Mouse (Mus musculus) urinary bladder, adult 18-20 months (tissue): Measurements from ENCODE around the gene Mmp11.

Source experiments
- DNase-seq, 2 experiments: peaks; one replicate each; pipeline ENCODE4 v3.0.0; 2022; ENCODE audit warnings: low spot score in 2 of 2, mixed read lengths in 2 of 2

Mmp11 gene

DNA sequence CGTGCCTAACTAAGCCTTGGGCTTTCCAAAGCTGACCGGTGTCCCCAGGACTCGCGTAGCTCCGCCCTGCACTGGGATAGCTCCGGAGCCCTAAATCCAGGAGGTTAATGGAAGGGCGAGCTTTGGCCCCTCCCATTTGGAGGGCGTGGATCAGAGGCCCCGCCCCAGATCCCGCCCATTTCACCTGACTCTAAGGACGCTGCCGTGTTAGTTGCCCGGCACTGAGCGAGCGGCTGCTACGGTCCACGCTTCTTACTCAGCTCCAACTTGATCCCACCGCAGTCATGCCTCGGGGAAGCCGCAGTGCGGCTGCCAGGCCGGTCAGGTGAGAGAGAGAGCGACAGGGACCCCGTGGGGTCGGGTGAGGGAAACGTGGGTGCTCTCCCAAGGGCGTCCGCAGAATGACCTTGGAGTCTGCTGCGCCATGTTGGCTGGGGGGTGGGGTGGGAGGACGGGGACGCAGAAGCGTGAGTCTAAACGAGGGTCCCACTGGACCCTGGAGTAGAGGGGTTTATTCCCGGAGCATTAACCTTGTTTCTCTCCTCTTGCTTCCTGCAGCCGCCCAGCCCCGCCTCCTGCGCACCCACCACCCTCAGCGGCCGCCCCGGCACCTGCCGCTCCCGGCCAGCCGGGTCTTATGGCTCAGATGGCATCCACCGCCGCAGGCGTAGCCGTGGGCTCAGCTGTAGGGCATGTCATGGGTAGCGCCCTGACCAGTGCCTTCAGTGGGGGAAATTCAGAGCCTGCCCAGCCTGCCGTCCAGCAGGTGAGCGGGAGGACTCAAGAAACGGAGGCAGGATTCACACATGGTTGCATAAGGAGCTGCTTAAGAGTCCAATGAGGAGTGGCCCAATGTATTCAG, at the start of gene Mmp11:
Mmp11 (minus strand) TSS at position 817 of the 862 bp plus-strand sequence.
- DNase-seq = peak; percentile 42 to 71

DNA sequence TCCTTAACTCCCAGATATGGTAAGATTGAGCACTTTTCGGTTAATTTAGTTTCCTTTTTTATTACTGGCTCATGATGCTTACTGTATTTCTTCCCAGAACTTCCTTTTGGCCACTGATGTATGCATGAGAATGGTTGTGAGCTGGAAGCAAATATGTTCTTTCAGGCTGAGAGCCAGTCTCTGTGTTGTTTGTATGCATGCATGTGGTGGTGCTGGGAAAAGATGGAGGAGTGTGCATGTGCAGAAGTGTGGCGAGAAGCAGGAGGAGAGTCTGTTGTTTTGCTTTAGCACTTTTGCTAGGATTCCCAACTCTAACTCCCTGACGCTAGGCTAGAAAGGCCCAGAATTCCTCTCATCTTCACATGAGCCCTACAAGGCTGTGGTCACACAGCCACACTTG, 43.1 kb upstream of the Mmp11 start:
- DNase-seq = no peak

DNA sequence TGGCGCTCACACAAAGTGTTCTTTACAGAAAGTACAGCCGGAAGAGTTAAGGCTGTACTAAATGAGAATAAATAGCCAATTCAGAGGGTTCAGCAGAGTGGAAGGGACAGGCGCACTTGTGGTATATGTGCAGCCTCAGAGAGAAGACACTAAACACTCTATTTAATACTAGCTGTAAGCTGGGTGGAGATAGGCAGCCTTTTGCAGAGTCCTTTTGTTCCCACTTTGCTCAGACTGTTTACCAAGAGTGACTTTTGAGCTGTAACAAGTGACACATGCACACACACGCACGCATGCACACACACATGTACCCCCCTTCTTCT, 42.5 kb upstream of the Mmp11 start:
- no peak for DNase-seq

DNA sequence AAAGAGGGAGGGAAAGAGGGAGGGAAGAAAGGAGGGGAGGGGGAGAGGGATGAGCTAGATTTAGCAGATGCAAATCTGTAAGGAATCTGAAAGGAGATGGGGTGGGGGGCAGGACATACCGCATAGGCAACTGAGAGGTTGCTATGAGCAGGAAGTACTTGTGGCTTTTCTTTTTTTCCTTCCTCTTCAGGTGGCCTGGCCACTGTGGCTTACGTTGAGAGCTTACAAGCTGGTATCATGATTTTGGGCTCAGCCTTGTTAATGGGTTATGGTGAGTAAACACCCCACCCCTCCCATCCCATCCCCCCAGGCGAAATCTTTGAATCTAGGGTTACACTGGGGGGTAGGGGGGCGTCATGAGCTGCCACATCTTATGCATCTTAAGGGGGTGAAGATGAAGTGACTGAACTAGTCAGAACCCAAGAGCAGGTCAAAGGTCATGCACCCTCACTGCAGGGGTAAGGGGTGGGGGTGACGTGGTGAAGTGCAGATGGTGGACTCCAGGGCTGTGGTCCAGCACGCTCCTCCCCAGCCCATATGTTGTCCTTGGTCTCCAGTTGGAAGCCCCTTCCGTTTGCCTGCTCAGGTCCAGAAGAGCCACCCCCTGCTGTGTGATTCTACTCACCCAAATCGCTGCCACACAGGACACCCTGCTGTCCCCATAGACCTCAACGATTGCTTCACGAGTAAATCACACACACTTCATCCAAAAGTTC, 42.0 kb upstream of the Mmp11 start:
- DNase-seq = no peak

DNA sequence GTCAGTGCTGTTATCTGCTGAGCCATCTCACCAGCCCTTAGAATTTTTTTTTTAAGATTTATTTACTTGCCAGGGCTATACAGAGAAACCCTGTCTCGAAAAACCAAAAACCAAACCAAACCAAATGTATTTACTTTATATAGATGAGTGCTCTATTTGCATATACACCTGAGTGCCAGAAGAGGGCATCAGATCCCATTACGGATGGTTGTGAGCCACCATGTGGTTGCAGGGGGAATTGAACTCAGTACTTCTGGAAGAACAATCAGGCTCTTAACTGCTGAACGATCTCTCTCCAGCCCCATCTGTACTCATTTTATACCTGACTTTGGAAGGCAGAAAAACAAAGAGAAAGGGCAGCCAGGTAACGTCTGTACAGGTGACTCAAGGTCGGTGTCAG, 38.9 kb upstream of the Mmp11 start:
- DNase-seq = no peak

DNA sequence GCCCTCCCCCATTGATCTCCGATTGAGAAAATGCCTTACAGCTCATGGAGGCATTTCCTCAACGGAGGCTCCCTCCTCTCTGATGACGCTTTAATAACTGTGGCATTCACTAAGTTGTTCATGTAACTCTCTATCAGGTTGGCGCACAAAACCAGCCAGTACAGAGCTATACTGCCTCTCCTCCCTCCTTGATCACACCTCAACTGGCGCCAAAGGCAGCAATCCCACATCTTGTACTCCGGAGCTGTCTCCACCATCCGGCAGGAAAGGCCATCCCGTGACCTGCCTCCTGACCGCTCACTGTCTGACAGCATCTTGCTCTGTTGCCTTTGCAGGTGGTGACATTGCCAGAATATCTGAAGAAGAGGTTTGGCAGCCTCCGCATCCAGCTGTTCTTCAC, 37.5 kb upstream of the Mmp11 start:
- DNase-seq = no peak

DNA sequence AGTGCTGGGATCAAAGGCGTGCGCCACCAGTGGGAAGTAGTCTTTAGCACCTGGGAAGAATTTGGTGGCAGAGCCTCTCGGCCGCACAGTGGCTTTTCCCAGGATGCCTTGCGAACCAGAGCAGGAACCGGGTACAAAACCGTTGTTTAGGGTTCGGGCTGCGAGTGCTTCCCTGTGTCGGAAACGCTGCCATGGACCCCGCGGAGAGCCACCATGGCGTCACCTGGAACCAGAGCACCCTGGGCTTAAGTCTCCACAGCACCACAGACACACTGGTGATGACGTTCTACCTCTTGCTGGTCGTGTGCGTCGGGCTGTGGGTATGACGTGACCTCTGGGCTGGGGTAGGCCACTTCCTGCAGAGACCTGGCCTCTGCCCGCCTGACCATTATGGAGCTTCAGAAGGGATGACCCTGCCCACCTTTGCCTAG, 18.1 kb upstream of the Mmp11 start, which contains the start of gene Gm5134:
Gm5134 (plus strand) TSS at position 134 of the 431 bp plus-strand sequence.
- DNase-seq = no peak

DNA sequence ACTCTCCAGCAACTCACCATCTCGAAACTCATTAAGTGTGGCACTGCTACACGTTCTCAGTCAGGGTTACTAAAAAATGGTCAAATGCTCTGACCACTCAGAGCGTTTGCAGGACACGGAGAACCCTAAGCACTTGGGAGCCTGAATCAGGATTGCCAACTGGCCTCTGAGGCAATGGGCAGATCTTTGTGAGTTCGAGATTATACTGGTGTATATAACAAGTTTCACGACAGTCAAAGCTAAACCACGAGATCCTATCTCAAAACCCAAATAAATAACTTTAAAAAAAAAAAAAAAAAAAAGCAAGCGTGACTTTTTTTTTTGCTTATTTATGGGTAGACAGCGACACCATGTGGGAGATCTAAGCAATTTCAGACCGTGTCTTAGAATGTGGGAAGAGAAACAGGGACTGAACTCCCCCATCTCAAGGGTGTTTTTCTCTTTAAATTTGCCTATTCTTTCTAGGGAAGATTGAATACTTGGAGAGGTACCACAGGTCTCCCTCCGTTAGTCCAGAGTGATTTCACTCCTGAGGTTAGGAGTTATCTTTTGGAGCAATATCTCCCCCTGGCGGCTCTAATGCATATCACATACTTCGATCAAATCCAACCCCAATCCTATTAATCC, 15.2 kb upstream of the Mmp11 start:
- DNase-seq = no peak

DNA sequence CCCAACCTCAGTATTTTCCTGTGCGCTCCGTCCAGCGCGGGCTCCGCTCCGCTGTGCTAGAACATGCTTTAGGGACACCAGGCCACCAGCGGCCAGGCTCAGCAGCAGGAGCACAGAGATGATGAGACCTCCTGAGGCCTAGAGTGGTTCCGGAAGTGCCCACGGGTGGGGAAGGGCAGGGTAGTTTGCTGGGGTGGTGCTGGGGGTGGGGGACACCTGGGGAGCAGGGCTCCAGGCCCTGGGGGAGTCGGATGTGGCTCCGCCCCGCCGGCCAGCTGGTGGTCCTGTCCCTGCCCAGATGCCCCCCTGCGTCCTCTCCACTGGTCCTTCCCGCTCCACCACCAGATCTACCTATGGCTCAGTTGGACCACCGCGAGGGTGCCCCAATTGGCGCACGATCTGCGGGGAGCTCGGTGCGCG, 14.5 kb upstream of the Mmp11 start:
- no peak for DNase-seq

DNA sequence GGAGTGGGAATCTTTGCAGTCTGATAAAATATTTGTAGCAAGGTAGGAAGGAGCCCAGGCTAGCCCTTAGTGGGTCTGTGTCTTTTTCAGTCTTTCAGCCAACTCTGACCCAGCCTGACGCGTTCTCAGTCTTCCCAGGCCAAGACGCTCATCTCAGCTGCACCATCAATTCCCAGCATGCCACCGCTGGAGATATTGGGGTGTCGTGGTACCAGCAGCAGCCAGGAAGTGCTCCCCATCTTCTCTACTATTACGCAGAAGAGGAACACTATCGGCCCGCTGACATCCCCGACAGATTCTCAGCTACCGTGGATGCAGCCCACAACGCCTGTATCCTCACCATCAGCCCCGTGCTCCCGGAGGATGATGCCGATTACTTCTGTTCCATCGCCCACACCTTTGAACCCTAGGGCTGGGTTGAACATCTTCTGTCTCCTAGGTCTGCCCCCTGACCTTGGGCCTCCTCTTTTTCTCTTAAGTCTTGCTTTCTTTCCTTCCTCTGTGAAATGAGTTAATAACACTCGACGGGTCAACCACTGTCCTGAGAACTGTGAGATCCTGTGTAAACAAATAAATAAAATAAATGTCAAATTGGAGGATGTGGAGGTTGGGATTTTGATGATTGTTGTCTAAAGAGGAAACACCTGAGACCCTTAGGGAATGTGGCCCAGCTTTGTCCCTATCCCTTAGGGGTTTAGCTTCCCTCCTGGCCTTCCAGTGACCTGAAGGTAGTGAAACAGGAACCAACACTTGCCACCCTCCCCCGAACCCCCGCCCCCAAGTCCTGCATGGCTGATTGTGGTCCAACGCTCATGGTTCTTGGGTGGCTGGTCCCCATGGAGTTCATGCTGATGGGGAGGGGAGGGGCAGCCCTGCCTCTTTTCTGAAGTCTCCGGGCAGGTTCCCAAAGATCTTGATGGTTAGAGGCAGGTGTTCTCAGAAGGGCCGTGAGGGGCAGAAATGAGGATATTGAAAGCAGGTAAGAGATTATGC, 13.1 kb upstream of the Mmp11 start:
- DNase-seq = no peak

DNA sequence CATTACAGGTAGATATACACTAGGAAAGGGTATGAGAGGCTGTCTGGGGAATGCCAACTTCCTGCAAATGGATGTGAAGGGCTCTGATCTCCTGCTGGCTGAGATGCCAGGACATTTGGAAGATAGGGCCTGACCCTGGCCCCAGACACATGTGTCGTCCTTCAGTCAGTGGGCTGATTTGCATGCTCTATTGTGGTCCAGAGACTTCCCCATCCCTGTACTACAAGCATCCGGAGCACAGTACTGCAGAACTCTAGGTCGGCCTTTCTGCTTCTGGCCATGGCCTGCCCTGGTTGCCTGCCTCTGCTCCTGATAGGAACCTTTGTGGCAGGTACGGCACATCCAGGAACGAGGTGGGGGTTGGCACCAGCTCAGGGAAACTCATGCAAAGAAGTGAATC, 11.8 kb upstream of the Mmp11 start:
- no peak for DNase-seq

DNA sequence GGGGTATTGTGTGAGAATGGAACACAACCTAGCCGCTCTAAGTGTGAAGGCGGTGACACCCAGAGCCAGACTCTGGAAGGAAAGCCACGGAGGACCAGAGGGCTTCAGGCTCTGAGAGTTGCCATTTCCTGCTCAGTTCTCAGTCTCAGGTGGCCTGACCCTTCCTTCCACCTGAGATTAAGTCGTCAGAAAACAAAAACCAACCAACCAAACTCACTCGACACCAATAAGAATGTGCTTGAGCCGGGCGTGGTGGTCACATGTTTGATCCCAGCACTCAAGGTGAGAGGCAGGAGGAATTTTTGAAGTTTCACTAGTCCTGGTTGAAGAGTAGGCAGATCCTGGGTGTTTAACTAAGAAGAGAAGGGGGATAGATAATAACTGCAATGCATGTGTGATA, 9.6 kb upstream of the Mmp11 start:
- DNase-seq = no peak

DNA sequence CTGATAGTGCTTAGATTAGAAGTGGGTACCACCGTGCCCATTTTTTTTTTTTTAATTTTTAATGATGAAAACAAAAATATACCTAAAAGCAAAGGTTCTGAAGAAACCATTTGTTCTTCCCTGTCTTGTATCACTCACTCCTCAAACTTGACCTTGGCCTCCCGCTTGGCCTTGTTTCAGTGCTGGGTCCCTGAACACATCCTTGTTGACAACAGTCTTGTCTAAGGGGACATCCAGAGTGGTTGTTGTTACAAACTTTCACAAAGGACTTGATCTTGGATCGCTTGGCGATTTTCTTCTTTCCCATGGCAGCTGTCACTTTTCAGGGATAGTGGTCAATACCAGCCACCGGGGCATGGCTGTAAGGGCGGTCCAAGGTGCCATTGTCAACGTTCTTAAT, 8.9 kb upstream of the Mmp11 start:
- no peak for DNase-seq

DNA sequence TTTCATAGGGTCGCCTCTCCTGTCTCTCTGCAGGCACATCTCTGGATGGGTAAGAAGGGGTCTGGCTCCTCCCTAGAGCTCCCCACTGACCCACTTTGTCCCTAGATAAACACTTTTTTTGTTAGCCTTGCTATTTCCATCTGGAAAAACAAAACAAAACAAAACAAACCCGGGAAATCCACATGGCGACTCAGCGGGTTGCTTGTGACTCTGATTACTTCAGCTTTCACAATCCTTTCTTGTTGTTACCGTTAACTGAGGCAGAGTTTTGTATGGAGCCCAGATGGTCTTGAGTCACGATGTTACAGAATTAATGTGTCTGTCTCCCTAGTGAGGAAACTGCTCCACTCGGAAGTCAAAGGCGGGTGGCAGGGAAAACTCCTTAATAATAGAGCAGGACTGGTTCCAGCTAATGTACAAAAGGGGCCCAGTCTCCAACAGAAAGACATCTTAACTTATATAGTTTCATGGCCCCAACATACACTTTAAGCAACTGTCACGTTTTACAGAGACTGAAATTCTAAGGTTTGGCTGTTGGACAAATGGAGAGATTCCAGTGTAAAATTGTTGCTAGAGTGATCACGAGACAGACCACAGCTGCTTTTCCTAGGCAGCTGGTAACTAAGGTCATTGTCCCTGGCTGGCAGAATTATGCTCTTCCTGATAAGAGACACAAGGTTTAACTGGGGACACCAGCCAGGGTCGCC, 7.9 kb upstream of the Mmp11 start:
- no peak for DNase-seq

DNA sequence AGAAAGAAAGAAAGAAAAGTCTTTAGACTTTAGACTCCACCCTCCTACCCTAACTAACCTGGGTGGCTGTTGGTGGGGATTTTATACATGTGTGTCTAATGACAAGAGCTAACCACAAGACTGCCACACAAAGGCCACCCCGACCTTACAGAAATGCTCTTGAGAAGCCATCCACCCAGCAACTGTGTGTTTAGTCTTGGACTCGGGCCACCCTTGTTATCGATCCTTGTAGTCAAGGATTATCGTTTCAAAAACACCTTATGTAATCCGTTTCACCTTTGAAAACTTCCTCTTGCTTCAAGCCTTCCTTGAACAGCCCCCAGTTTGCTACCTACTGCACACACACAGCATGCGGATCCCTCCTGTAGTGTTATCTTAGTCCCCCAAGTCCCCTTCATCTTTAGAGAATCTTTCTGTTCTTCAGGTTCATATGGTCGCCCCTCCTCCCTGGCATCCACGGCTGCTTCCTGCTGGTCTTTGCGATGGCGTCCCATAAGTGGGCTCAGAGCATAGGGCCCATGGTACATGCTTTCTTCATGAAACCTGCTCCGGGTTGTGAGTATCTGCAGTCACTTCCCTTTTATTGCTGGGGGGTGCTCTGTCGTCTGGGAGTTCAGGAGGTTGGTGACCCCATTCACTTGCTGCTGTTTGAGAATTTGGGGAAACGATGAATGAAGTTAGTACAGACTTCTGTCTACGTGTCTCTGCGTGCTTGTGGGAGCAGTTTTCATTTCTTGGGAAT, 6.6 kb upstream of the Mmp11 start, which contains the start of gene Vpreb3:
Vpreb3 (plus strand) TSS at position 322 of the 742 bp plus-strand sequence.
- no peak for DNase-seq

DNA sequence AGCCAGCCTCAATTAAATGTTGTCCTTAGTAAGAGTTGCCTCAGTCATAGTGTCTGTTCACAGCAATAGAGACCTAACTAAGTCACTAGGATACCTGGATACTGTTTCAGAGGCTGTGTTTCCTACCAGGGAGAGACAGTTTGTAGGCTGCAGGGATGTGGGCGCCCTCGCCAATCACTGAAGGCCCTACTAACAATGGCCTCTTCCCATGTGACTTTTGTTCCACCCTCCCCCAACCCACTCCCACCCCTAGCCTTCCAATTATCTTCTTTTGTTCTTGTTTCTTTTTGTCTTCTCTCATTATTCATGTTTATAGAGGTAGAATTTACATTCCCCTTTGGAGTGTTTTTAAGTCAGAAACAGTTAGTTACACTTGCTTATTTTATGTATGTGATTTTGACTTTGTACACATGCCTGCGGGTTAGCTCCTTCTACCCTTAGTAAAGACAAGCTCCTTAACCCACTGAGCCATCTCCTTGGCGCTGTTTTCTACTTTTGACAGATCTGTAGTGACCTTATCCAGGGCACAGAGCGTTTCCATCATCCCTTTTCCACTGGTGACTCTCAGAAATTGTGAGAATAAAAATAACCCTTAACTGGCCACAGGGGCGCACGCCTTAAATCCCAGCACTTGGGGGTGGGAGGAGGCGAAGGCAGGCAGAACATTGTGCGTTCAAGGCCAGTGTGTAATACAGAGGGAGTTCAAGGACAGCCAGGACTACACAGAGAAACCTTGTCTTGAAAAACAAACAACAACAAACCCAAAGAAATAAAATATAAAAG, 4.9 kb upstream of the Mmp11 start:
- DNase-seq = no peak

DNA sequence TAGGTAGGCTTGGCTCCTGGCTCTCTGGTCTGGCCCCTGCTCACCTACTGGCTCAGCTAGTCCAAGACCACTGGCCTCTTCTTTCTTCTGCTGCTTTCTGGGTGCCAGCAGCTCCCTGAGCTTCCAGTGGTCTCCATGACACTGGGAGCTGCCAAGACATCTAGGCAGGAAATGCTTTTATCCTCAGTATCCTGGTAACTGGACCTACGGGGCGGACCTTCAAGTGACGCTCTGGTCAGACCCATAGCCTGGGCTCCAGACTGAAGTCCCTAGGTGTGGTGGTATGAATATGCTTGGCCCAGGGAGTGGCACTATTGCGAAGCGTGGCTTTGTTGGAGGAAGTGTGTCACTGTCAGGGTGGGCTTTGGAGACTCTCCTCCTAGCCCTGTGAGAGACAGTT, 4.2 kb upstream of the Mmp11 start, which contains the start of gene Gm867:
Gm867 (minus strand) TSS at position 153 of the 400 bp plus-strand sequence.
- DNase-seq = no peak

DNA sequence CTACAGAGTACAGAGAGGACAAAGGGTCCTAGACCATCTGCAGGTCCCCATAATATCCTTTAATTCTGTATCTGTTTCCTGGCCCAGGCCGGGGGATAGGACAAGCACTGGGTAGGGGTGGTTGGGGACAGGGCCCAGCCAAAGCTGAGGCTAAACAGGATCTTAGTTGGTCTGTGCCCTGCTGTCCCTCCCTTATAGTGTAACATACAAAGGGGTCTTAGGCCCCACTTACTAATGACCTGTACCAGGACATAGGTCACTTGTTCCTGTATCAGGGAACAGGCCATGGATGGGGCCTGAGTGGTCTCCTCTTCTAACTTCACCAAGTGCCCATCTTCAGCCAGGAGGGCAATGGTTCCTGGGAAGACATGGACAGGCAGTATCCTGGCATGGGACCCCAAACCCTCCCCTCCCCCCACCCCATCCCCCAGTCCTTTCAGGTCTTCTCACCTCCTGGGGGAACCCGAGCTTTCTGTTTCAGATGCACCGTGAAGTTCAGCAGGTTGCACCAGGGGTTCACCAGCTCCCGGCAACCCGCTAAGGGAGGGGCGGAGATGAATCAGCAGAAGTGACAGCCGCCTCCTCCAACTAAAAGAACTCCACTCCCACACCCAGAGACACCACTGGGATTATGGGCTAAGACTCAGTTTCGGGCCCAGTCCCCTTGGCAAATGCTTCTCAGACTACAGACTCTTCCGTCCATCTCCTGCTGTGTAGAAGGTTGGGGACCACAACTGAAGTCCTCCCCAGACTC, 3.4 kb upstream of the Mmp11 start:
- DNase-seq = no peak
